Mouse (Mus musculus) heart, postnatal 25 days (tissue): ENCODE results near the gene Tmbim1. TPM values are rescaled to one million over a fixed set of nuclear protein-coding genes. Genes with fewer than 3 reads are reported as not detected.
"Not testable (repeated sequence)": the region's sequence is repeated elsewhere in the genome, so short reads cannot be mapped to it uniquely, and the experiment has no call there.

ENCODE experiments used
- DNase-seq: peaks from one replicate; pipeline ENCODE4 v3.0.0; 2022; ENCODE audit warnings: low spot score
- intact Hi-C: fragments of 180-260 bp; cut with DNase I; formaldehyde crosslinking; loops from one replicate; pipeline ENCODE4 v1.15.1; 2025
- total RNA-seq, 2 experiments: library from RNA; stranded (reverse); gene quantifications; 2 replicates each; pipeline ENCODE4 v1.2.3; 2021

Gene Tmbim1
- total RNA-seq, 2 experiments from 2014 or later: 38.4 to 41.5 TPM

GRCm38 (mm10) chr1:74300347-74301110, 4.9 kb downstream of the Tmbim1 start:
- DNase-seq: no peak
- intact Hi-C loops: no loop called here

GRCm38 (mm10) chr1:74298996-74299395, 6.4 kb downstream of the Tmbim1 start:
- intact Hi-C loops: no loop called here
- DNase-seq: no peak

GRCm38 (mm10) chr1:74298157-74298750, 7.2 kb downstream of the Tmbim1 start:
- no peak for DNase-seq
- intact Hi-C loops: no loop called here

- intact Hi-C loops: no loop called here
- DNase-seq: peak; percentile 66
These were observed 8.2 kb downstream of the Tmbim1 start for GRCm38 (mm10) chr1:74297269-74297668.

GRCm38 (mm10) chr1:74296477-74296876, 8.9 kb downstream of the Tmbim1 start:
- DNase-seq: no peak

GRCm38 (mm10) chr1:74295456-74296171, 9.8 kb downstream of the Tmbim1 start:
- DNase-seq: peak; percentile 95
- intact Hi-C loops: no loop called here

More at GRCm38 (mm10) chr1:74296477-74296876, 8.9 kb downstream of the Tmbim1 start:
- intact Hi-C loops: no loop called here

GRCm38 (mm10) chr1:74294733-74295455, 10.5 kb downstream of the Tmbim1 start:
- intact Hi-C loops: no loop called here
- no peak for DNase-seq

GRCm38 (mm10) chr1:74294090-74294643, 11.3 kb downstream of the Tmbim1 start:
- intact Hi-C loops: no loop called here
- no peak for DNase-seq

GRCm38 (mm10) chr1:74293306-74293960, 12.0 kb downstream of the Tmbim1 start:
- DNase-seq: no peak
- intact Hi-C loops: no loop called here

- no peak for DNase-seq
- intact Hi-C loops: no loop called here
These were observed 12.9 kb downstream of the Tmbim1 start for GRCm38 (mm10) chr1:74292331-74293020.

- intact Hi-C loops: no loop called here
- DNase-seq: no peak
These were observed 15.3 kb downstream of the Tmbim1 start for GRCm38 (mm10) chr1:74290141-74290540.

- no peak for DNase-seq
- intact Hi-C loops: loop anchor here (5.0 kb wide), 1 partner anchor 163 kb away; no protein-coding TSS in a partner anchor
These were observed 15.7 kb downstream of the Tmbim1 start for GRCm38 (mm10) chr1:74289740-74290139.

- intact Hi-C loops: loop anchor here (5.0 kb wide), 1 partner anchor 163 kb away; no protein-coding TSS in a partner anchor
- no peak for DNase-seq
These were observed 16.2 kb downstream of the Tmbim1 start for GRCm38 (mm10) chr1:74289248-74289647.

GRCm38 (mm10) chr1:74288327-74288726, 17.1 kb downstream of the Tmbim1 start:
- intact Hi-C loops: loop anchor here (1.0 to 5.0 kb wide), 2 partner anchors 14 to 164 kb away; no protein-coding TSS in a partner anchor

GRCm38 (mm10) chr1:74286869-74287607, 18.4 kb downstream of the Tmbim1 start:
- DNase-seq: not testable (repeated sequence)
- intact Hi-C loops: loop anchor here (5.0 kb wide), 1 partner anchor 165 kb away; no protein-coding TSS in a partner anchor

More at GRCm38 (mm10) chr1:74288327-74288726, 17.1 kb downstream of the Tmbim1 start:
- DNase-seq: no peak

GRCm38 (mm10) chr1:74285212-74286010, 20.0 kb downstream of the Tmbim1 start:
- DNase-seq: no peak
- intact Hi-C loops: loop anchor here (1.0 to 5.0 kb wide), 3 partner anchors 77 to 167 kb away; partner anchors contain the start of gene Catip
